Mouse (Mus musculus): Measurements from ENCODE around the gene Ube2r2.

Gene Ube2r2

DNA sequence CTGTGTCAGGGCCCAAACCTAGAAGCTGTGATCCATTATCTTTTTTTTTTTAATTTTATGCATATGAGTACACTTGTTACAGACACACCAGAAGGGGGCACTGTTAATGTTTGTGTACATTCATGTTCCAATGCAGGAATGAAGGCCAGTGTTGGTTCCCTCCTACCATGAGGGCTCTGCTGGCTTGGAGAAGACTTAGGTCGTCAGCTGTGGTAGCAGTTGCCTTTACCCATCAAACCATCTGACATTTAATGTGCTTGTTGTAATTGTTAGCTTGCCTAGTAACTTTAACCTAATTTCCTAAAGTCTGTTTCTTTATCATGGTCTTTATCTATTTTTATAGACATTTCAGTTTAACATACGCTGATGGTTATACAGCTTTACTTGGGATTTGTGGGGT is 35.4 kb downstream of the Ube2r2 start:
- in situ Hi-C loops (cut with MboI, MseI), result no loop called here

DNA sequence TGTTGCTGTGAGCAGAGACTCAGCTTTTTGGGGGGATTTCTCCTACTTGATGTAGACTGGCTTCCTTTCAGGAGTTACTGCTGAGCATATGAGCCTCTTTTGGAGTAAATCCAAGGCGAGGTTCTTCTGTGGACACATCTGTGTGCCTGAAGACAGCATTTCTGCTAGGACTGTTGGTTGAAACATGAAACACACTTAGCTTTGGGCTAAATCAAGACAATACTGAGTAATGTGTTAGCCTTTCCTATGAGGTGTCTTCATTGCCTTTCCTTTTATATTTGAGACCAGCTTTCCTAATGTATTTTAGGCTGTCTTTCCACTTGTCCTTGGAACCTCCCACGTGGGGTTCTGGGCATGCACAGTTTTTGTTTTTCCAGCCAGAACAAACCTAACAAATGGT is 39.1 kb downstream of the Ube2r2 start:
- in situ Hi-C loops (cut with MboI, MseI), result no loop called here

DNA sequence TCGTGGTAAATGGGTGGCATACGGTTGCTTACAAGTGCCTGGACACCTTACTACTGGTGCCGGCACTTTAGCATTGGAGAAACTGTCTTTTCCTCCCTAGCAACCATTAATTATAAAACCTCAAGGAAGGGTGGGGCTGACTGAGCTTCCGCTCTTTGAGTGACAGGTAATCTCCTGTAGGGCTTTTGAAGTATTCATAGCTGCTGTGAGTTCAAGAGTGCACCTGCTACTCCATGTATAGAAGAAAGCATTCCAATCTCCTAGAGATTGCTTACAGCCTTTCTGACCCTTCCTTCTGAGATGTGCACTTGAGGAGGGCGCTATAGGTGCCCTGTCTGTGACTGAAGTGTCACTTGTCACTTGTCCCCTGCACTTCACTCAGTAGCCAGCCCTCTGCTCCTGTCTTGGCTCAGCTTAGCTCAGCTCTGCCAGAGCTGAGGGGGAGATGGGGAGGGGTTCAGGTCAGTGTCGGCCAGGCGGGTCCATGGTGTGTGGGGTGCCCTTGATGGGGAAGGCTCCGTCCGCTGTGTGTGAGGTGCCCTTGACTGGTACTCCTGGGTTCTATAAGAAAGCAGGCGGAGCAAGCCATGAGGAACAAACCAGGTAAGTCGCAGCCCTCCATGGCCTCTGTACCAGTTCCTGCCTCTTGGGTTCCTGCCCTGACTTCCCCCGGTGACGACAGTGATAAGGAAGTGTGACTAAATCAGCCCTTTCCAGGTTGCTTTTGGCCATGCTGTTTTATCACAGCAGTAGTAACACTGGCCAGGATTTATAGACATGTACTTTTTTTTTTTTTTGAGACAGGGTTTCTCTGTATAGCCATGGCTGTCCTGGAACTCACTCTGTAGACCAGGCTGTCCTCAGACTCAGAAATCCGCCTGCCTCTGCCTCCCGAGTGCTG is 44.5 kb downstream of the Ube2r2 start:
- in situ Hi-C loops (cut with MboI, MseI), result no loop called here

DNA sequence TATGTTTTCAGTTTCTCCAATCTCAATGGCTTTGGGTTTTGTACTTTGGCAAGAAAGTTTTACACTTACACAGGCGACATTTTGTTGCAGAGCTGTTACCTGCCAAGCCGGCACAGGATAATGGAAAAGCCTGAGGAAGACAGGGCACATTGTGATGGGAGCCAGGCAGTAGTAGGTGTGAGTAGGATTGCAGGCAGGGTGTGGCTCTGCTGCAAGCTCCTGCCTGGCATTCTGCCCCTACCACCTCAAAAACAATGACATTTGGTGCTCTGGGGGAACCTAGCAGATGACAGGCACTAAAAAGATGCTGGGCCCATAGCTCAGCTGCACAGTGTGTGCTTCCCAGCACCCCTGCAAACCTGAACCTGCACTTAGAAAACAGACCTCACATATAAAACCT is 54.3 kb downstream of the Ube2r2 start:
- in situ Hi-C loops (cut with MboI, MseI), result no loop called here

DNA sequence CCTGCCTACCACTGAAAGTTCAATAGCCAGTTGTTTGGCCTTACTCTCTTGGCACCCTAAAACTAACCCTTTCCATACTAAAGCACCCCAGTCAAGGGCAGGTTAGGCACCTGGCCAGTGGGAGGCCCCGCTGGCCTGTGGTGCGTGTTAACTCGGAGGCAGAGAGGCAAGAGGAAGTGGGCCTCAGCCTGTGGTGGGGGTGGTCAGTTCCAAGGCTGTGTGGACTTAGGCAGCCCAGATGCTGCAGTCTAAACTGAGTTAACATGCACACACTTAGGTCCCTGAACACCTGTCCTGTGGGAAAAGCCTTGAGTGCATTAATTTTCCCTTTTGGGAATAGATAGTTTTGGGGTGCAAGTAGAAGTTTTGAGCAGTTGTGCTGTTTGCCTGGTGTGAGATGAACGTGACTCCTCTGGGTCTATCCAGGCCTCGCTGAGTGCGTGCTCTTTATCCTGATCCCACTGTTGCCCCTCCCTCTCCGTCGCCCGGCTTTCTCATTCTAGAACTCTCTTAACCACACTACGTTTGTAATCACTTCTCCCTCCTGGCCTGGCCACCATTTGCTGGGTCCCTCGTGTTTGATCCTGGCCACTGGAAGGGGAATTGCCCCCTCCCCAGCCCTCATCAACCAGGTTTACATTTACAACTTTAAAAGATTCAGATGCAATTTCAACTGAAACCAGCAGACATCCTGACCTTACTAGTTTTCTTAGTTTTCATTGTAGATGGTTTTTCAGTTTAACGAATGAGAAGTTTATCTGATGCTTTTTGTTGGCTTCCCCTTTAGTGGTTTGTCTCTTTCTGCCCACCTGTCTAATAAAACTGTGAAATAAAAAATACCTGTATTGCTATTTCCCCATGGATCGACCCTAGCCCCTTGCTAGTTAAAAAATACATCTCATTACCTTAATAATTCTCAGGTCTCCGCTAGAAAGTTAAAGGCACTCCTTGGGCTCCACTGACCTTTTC is 57.3 kb downstream of the Ube2r2 start:
- in situ Hi-C loops (cut with MboI, MseI), result no loop called here

DNA sequence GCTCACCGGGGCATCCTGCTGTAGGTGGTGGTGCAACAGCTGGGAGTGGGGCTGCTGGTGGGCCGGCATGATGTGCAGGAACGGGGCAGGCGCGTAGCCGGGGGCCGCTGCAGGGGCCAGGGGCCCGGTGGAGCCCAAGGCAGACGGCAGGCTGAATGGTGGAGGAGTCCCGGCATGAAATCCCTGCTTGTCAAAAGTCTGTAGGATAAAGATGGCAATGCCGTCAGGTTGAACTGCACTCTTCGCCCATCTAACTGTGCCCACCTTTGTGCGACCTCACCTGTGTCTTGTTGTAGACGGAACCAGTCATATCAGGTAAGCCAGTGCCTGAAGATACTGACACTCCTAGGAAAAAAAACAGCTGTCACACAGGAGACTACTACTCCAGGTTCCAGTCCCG is 59.8 kb downstream of the Ube2r2 start:
- in situ Hi-C loops (cut with MboI, MseI), result loop anchor here in 1 of 2 experiments (5.0 kb wide), 1 partner anchor 173 kb away; no protein-coding TSS in a partner anchor

DNA sequence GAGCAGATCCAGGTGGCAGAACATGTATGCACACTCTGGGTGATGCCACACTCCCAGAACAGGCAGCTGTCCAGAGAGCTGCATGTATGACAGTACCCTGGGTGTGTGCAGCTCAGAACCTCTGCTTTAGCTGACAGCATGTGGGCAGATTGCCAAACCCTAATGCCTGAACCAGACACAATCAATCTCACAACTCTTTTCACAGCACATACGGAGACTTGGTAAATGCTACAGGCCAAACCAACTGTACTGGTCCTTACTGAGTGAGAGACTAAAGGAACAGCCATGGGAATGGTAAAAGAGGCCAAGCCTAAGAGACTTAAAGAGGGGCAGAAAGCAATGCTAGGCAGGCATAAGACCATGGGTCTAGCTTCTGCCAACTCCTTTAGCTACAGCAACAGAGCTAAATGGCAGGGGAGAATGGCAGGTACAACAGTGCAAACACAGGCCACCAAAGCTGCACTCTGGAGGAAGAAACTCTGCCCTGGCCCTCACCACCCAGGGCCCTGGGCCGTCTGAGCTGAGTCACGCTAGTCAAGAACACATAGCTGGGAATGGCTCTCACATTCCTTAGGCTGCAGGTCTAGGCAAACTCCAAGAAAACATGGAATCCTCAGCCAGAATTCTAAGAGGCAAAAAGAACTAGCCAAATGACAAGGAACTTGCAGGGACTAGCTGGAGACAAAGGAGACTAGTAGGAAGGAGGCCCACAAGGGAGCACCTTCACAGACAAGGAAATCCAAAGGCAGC is 61.5 kb downstream of the Ube2r2 start:
- in situ Hi-C loops (cut with MboI, MseI), result loop anchor here in 1 of 2 experiments (5.0 kb wide), 1 partner anchor 175 kb away; no protein-coding TSS in a partner anchor

DNA sequence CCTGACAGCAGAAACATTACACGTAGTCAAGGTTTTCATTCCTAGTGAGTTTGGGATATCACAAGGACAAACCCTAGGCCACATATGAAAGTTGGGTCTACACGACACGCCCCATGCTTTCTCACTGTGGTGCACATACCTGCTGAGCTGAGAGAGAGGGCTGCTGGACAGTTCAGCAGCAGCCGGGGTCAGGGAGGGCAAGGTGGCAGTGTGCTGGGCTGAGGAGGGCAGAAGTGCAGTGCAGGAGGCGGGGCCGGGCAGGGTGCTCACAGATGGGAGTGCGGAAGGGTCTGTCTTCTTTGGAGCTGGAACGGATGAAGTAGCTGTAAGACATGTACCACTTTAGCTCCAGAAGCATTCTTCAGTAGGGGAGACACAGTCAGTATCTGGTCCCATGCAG is 66.6 kb downstream of the Ube2r2 start:
- in situ Hi-C loops (cut with MboI, MseI), result no loop called here

DNA sequence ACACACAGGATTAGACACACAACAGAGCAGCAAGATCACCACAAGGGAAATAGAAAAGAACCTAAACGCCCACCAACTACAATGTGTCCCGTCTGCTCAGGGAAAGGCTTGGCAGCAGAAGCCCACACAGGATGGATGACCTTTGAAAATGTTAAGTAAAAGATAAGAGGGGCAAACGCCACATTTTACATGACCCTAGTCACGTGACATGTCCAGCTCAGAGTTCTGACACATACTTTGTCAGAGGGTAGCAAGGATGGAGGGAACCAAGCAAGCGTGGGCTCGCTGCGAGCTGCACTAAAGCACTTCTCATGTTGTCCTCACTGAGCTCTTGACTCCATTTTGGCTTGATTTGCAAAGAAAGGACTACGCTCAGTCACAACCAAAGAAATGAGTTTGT is 70.2 kb downstream of the Ube2r2 start:
- in situ Hi-C loops (cut with MboI, MseI), result no loop called here

DNA sequence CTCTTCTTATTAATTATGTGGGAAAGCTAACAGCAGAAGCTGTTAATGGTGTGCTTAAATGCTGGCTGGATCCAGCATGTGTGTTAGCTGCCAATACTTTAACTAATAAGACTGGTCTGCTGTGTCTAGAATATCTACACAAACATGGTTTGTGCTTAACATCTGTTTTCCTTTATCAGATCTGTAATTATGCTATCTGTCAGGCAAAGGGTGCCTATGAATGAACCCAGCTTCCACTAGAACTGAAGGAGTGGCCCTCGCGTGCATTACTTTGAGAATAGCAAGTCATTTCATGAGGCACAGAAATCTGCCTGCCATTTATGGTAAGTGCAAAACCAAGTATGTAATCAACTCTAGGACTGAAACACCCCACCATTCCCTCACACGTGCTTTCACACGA is 72.5 kb downstream of the Ube2r2 start:
- in situ Hi-C loops (cut with MboI, MseI), result no loop called here

DNA sequence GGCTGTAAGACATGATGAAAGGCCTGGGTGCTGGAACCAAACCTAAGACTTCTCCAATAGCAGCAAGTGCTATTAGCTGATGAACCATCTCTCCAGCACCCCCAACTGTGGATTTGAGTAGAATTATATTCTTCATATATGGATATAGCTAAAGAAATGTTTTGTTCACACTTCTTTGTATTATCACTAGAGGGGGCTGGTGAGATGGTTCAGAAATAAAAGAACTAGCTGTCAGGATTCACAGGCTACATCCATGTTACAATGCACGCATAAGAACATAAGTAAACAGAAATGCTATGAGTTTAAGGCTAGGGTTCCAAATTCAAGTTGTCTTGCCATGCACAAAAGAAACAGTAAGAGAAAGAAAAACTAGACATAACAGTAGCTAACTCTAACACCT is 89.9 kb downstream of the Ube2r2 start:
- in situ Hi-C loops (cut with MboI, MseI), result no loop called here

DNA sequence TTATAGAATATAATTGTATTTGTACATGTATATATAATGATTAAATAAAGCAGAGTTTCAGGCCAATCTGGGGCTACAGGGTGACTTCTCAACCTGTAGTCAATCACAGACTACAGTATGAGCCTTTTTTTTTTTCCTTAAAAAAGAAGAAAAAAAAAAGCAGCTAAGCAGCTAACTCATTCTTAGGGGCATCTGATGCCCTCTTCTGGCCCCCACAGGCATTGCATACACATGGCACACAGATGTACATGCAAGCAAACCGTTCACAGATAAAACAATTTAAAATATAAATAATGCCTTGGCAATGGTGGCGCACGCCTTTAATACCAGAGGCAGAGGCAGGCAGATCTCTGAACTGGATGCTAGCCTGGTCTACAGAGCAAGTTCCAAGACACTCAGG is 90.8 kb downstream of the Ube2r2 start:
- in situ Hi-C loops (cut with MboI, MseI), result no loop called here

DNA sequence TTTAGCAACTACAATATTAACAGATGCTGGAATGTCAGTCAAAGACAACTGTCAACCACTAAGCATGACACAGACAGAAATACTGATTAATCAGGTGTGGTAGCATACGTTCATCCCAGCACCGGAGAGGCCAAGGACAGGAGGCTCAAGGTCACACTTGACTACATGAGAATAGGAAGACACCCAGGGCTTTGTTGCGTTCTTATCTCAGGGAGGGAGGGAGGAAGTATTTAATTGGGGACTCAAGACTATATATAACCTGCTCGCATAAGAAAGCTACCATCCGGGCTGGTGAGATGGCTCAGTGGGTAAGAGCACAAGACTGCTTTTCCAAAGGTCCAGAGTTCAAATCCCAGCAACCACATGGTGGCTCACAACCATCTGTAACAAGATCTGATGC is 100.1 kb downstream of the Ube2r2 start:
- in situ Hi-C loops (cut with MboI, MseI), result no loop called here

DNA sequence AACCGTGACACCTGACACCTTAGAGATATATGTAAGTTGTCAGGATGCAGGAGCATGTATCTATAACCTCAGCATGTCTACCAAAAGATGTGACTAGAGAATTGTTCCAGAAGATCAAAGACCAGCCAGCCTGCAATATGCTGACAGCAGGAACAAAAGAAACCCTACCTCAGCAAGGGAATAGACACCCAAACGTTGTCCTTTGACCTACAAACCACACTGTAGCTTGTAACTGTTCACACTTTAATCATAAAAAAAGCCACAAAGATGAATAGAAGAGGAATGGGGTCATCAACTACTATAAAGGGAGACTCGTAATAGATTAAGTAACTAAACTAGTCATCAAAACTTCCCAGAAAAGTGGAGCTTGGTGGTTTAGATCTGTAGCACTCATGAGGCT is 105.4 kb downstream of the Ube2r2 start:
- in situ Hi-C loops (cut with MboI, MseI), result no loop called here
